Mouse (Mus musculus) heart, postnatal 25 days (tissue): ENCODE results near the gene Mbd4. TPM values are rescaled to one million over a fixed set of nuclear protein-coding genes. Genes with fewer than 3 reads are reported as not detected.

ENCODE experiments used
- total RNA-seq, 2 experiments: library from RNA; stranded (reverse); gene quantifications; 2 replicates each; pipeline ENCODE4 v1.2.3; 2021

Gene Mbd4
- total RNA-seq, 2 experiments from 2014 or later, result 0.95 to 1.2 TPM

Other genes with a start within 250 kb of the Mbd4 start
- gene Raf1, start 176.7 kb downstream of the Mbd4 start, total RNA-seq, result 100 to 1,000 TPM in 1 of 2 experiments, 10 to 100 TPM in 1; 98.8 to 100 TPM
- 1 to 10 TPM in 1 of 2 experiments, not detected in 1; 1.0 TPM for gene Tmem40, start 91.0 kb downstream of the Mbd4 start, total RNA-seq
- gene Cand2, start 78.8 kb downstream of the Mbd4 start, total RNA-seq, result 10 to 100 TPM; 72.5 to 74.4 TPM
- gene Rpl32, start 44.6 kb downstream of the Mbd4 start, total RNA-seq, result 100 to 1,000 TPM; 575 to 621 TPM
- under 1 TPM; 0.39 to 0.49 TPM for gene Efcab12, start 15.0 kb downstream of the Mbd4 start, total RNA-seq
- gene Ift122, start 99 bp upstream of the Mbd4 start, total RNA-seq, result 10 to 100 TPM; 11.4 to 11.7 TPM
- under 1 TPM; 0.18 to 0.34 TPM for gene Rho, start 78.4 kb upstream of the Mbd4 start, total RNA-seq
- gene H1foo, start 91.6 kb upstream of the Mbd4 start, total RNA-seq, result not detected
- gene Plxnd1, start 141.6 kb upstream of the Mbd4 start, total RNA-seq, result 10 to 100 TPM; 79.7 to 91.8 TPM